Mouse (Mus musculus) retina, adult 2 months (tissue): ENCODE measurements around the gene Rbck1.
"Not testable (repeated sequence)": the region's sequence is repeated elsewhere in the genome, so short reads cannot be mapped to it uniquely, and the experiment has no call there.

ENCODE experiments used
- DNase-seq: peaks from one replicate; pipeline ENCODE4 v3.0.0-alpha.2; 2012; ENCODE audit warnings: low read depth, low spot score

Rbck1 gene

GRCm38 (mm10) chr2:152294541-152294940, 37.9 kb downstream of the Rbck1 start:
- no peak for DNase-seq

- DNase-seq, result peak; percentile 81
Observed at GRCm38 (mm10) chr2:152293727-152294475, 38.6 kb downstream of the Rbck1 start, which contains the start of gene Tbc1d20. TSS of gene Tbc1d20 (plus strand) at chr2:152293828.

- no peak for DNase-seq
Observed at GRCm38 (mm10) chr2:152293179-152293726, 39.2 kb downstream of the Rbck1 start.

GRCm38 (mm10) chr2:152292475-152292874, 40.0 kb downstream of the Rbck1 start:
- DNase-seq, result no peak

GRCm38 (mm10) chr2:152289623-152290022, 42.8 kb downstream of the Rbck1 start:
- not testable (repeated sequence) for DNase-seq

- no peak for DNase-seq
Observed at GRCm38 (mm10) chr2:152288046-152288445, 44.4 kb downstream of the Rbck1 start.

- no peak for DNase-seq
Observed at GRCm38 (mm10) chr2:152287560-152287959, 44.9 kb downstream of the Rbck1 start.

GRCm38 (mm10) chr2:152281407-152281806, 51.0 kb downstream of the Rbck1 start:
- DNase-seq, result no peak

- no peak for DNase-seq
Observed at GRCm38 (mm10) chr2:152273639-152274038, 58.8 kb downstream of the Rbck1 start.
